Mouse (Mus musculus): ENCODE measurements around the gene Elovl7.

DNA sequence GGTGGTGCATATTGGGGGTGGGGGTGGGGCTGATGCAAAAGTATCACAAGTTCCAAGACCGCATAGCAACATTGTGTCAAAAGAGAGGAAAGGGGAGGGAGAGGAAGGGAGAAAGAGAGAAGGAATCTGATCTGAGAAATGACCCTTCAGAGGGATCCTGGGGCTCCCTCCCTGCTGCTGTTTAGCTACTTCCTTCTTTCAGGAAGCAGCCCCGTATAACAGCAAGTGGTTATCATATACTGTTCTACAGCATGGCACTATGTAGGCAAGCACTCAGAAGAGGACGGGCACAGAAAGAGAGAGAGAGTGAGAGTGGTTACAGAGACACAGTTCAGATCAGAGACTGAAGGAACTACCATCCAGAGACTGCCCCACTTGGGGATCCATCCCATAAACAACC, 73.7 kb downstream of the Elovl7 start:
- TF ChIP-seq CTCF (IDR thresholded peaks at IDR 0.05; ENCODE audit: insufficient read depth, low read depth, low read length) (no peak), POLR2A (IDR thresholded peaks at IDR 0.05; ENCODE audit: insufficient read depth, low read depth, low read length) (no peak)

Data from olfactory bulb, adult 2 months (tissue).